ENCODE assay signal across 8 mouse cellular contexts in genomic region chr9:108003531-108003890, GRCm38 (mm10). TPM values are rescaled to one million over a fixed set of nuclear protein-coding genes. Genes with fewer than 3 reads are reported as not detected.
DNase-seq lines count a peak whose midpoint lies in the region; ATAC-seq lines count a peak whose summit lies in the region.

No protein-coding gene starts in this region.

- H3K27ac ChIP-seq in kidney, embryonic 14.5 days (ENCODE audit: low read depth, low read length) = peak overlapping the region; percentile 72
- H3K27ac ChIP-seq in forebrain, embryonic 10.5 days = peak overlapping the region; percentile 98

- H3K27me3 ChIP-seq in kidney, embryonic 14.5 days (ENCODE audit: control insufficient read depth, insufficient read depth, low read length) = no peaks in the 10 kb centered on the region
- H3K27me3 ChIP-seq in forebrain, embryonic 10.5 days (ENCODE audit: poor library complexity, severe bottlenecking) = no peaks in the 10 kb centered on the region

- H3K4me2 ChIP-seq in kidney, embryonic 14.5 days (replicated peaks; ENCODE audit: low read depth, low read length) = peak overlapping the region; percentile 80

- peak overlapping the region; percentile 60 for H3K4me3 ChIP-seq in kidney, embryonic 14.5 days (ENCODE audit: low read length)
- H3K4me3 ChIP-seq in forebrain, embryonic 10.5 days = peak overlapping the region; percentile 98

- DNase-seq in kidney, postnatal 25 days = no peak
- DNase-seq in NIH3T3 (ENCODE audit: low read depth) = peak; percentile 43
- DNase-seq in forebrain, embryonic 10.5 days (ENCODE audit: extremely low spot score, low spot score) = no peak
- DNase-seq in kidney, postnatal 14 days = peak; percentile 14
- DNase-seq in naive thymus-derived CD4-positive, alpha-beta T cell, adult 2 months (ENCODE audit: low read depth) = peak; percentile 66
- no peak for DNase-seq in frontal cortex, postnatal 10 days (ENCODE audit: low spot score in 2 of 2)
- no peak for DNase-seq in urinary bladder, postnatal 36 days (ENCODE audit: low spot score in 2 of 2)

- no peaks in the 10 kb centered on the region for H3K9me3 ChIP-seq in kidney, embryonic 14.5 days (ENCODE audit: control insufficient read depth, low read length)
- H3K9me3 ChIP-seq in forebrain, embryonic 10.5 days = no peaks in the 10 kb centered on the region

- H3K4me1 ChIP-seq in kidney, embryonic 14.5 days (ENCODE audit: control insufficient read depth, insufficient read depth, low read length) = peaks cover 15% of the 10 kb centered on the region
- peaks cover 32% of the 10 kb centered on the region for H3K4me1 ChIP-seq in forebrain, embryonic 10.5 days

- peaks cover 3% of the 10 kb centered on the region; the same call in 1 of the 2 replicates for H3K36me3 ChIP-seq in kidney, embryonic 14.5 days (ENCODE audit: control insufficient read depth, insufficient read depth, low read length)
- peaks cover 13% of the 10 kb centered on the region for H3K36me3 ChIP-seq in forebrain, embryonic 10.5 days (replicated peaks)

- 4% methylated on average over 8 of the region's 8 CpGs for WGBS in kidney, embryonic 14.5 days
- 28% methylated on average over 8 of the region's 8 CpGs for WGBS in forebrain, embryonic 10.5 days

- peak overlapping the region; percentile 67 for H3K9ac ChIP-seq in kidney, embryonic 14.5 days (ENCODE audit: low read depth, low read length)

- no peak for ATAC-seq in kidney, embryonic 14.5 days (ENCODE audit: low FRiP score, low TSS enrichment)

RNA-seq across cellular contexts. Expression of gene Ip6k1, which starts 1.2 kb away (rescaled TPM):
- polyA plus RNA-seq in kidney, embryonic 14.5 days (2014; fragmentation: Nextera tagmentation; extraction: Ambion mirVana) = 21.2 and 28.4 TPM in 2 replicates
- 50.8 and 53.0 TPM in 2 replicates for polyA plus RNA-seq in forebrain, embryonic 10.5 days (2016; fragmentation: Nextera tagmentation; extraction: Ambion mirVana)

RNA-seq across cellular contexts. Expression of gene Gm20662, which starts 7.4 kb away (rescaled TPM):
- 0.61 and 0.63 TPM in 2 replicates for polyA plus RNA-seq in kidney, embryonic 14.5 days (2014; fragmentation: Nextera tagmentation; extraction: Ambion mirVana)
- polyA plus RNA-seq in forebrain, embryonic 10.5 days (2016; fragmentation: Nextera tagmentation; extraction: Ambion mirVana) = not detected in 2 replicates

RNA-seq across cellular contexts. Expression of gene Cdhr4, which starts 11.2 kb away (rescaled TPM):
- polyA plus RNA-seq in kidney, embryonic 14.5 days (2014; fragmentation: Nextera tagmentation; extraction: Ambion mirVana) = 8.8 and 9.6 TPM in 2 replicates
- 1.7 and 2.7 TPM in 2 replicates for polyA plus RNA-seq in forebrain, embryonic 10.5 days (2016; fragmentation: Nextera tagmentation; extraction: Ambion mirVana)

RNA-seq across cellular contexts. Expression of gene Inka1, which starts 17.8 kb away (rescaled TPM):
- 64.1 and 69.0 TPM in 2 replicates for polyA plus RNA-seq in kidney, embryonic 14.5 days (2014; fragmentation: Nextera tagmentation; extraction: Ambion mirVana)
- 35.0 TPM in 2 replicates for polyA plus RNA-seq in forebrain, embryonic 10.5 days (2016; fragmentation: Nextera tagmentation; extraction: Ambion mirVana)

RNA-seq across cellular contexts. Expression of gene Gm20661, which starts 20.7 kb away (rescaled TPM):
- polyA plus RNA-seq in kidney, embryonic 14.5 days (2014; fragmentation: Nextera tagmentation; extraction: Ambion mirVana) = 4.8 and 5.5 TPM in 2 replicates
- 0.92 and 1.4 TPM in 2 replicates for polyA plus RNA-seq in forebrain, embryonic 10.5 days (2016; fragmentation: Nextera tagmentation; extraction: Ambion mirVana)

Comparison
In these comparisons a context has a peak if more than half of its experiments do, and no peak if none do; other contexts are left out.
1. DNase-seq: peak in NIH3T3 (single experiment), kidney, postnatal 14 days (single experiment) and naive thymus-derived CD4-positive, alpha-beta T cell, adult 2 months (single experiment); none in kidney, postnatal 25 days (0 of 2), forebrain, embryonic 10.5 days (single experiment), frontal cortex, postnatal 10 days (0 of 2) and urinary bladder, postnatal 36 days (0 of 2).